Mouse (Mus musculus): Measurements from ENCODE around the gene Ubxn11.
A peak's percentile ranks its signal among the peaks of the same experiment; 100 is the strongest.

DNA sequence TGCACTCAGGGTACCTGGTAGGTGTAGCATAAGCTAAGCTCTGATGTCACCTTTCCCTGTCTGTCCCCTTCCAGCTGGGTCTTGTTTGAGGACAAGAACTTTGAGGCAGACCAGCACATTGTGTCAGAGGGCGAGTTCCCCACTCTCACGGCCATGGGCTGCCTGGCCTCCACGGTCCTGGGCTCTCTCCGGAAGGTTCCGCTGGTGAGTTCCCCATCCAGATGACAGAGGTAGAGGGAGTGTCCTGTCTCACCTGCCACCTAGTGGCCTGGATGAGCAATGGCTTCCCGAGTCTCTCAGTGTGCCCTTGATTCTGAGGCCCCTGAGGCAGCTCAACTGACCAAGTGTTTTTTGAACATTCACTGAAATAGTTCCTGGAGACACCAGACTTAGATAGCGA is 15.0 kb upstream of the Ubxn11 start:
- TF ChIP-seq CTCF (conservative IDR thresholded peaks at IDR 0.05 in 1 of 2, IDR thresholded peaks at IDR 0.05 in 1 of 2; ENCODE audit: low read depth in 2 of 2, low read length in 2 of 2) (peak; percentile 73 to 77), ZC3H11A (IDR thresholded peaks at IDR 0.05; ENCODE audit: low read depth, low read length) (no peak), ETS1 (conservative IDR thresholded peaks at IDR 0.05; ENCODE audit: low read depth, low read length) (no peak), POLR2A (IDR thresholded peaks at IDR 0.05; ENCODE audit: low read depth, low read length) (no peak), EP300 (IDR thresholded peaks at IDR 0.05; ENCODE audit: low read length) (no peak), UBTF (IDR thresholded peaks at IDR 0.05; ENCODE audit: low read depth, low read length) (no peak), NELFE (IDR thresholded peaks at IDR 0.05; ENCODE audit: low read depth, low read length) (no peak)

Measured in CH12.LX (cell line).